Mouse (Mus musculus): ENCODE measurements at regions not wholly inside any gene's neighbourhood (a gene's known extent, or its start where the extent isn't known, plus 50 kb on each side); places are given as distances from the start of the nearest gene placed in this dataset.

DNA sequence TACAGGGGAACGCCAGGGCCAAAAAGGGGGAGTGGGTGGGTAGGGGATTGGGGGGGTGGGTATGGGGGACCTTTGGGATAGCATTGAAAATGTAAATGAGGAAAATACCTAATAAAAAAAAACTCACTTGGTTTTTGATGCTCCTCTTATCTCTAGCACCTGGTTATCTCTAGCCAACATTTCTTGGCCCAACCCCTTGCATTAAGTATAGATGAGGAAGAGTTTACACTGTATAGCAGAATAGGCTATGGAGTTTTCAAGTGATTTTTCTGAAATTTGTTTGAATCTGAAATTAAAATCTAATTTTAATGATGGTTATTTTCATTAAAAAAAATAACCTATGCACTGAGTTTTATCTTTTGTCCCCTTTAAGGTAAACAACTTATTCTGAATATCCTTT lies 68.8 kb upstream of the Il15 start:
- TF ChIP-seq CTCF (IDR thresholded peaks at IDR 0.05; ENCODE audit: extremely low read depth, insufficient read depth, insufficient read length, insufficient replicate concordance) (no peak), POLR2A (IDR thresholded peaks at IDR 0.05; ENCODE audit: low read depth, low read length) (no peak)

Measured in spleen, adult 2 months (tissue).